Mouse (Mus musculus) frontal cortex, postnatal 25 days (tissue): ENCODE measurements at regions not wholly inside any gene's neighbourhood (a gene's known extent, or its start where the extent isn't known, plus 50 kb on each side); places are given as distances from the start of the nearest gene placed in this dataset.
"Not testable (repeated sequence)": the region's sequence is repeated elsewhere in the genome, so short reads cannot be mapped to it uniquely, and the experiment has no call there.

Experiments used
- DNase-seq, 2 experiments: peaks; one replicate each; pipeline ENCODE4 v3.0.0; 2022; ENCODE audit warnings: low spot score in 2 of 2

DNA sequence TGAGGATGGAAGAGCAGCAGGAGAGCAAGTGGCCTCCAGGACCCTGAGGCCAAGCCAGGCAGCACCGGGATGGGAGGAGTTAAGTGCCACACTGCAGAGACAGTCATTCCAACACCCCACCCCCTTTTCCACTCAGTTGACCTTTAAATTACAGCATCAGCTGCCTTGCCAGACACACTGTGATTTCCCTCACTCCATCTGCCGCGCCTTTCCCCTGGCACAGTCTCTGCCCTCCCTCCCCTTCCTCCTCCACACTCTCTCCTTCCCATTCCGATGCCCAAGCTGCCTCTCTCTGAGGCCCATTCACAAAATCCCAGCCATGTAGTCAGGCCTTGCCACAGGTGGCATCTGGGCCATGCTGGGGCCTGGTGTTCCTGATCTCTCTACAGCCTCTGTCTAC lies 274.9 kb downstream of the Cyp26b1 start:
- peak; percentile 20 to 32 for DNase-seq

DNA sequence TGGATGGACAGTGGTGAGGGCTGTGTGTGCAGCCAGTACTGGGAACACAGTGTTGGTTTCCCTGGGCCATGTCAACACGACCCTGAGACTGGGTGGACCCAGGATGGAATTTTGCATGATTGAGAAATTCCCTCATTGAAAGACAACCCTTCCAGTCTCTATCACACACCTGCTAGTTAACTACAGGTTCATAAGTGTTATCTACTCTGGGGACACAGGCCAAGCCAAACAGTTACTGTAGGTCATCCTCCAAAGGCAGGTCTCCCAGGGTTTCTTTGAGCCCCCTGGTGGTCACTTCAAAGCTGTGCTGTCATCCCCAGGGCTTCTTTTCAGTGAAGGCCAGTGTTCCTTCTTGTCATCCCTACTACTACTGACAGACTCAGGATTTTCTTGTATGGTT lies 276.7 kb downstream of the Cyp26b1 start:
- no peak for DNase-seq

DNA sequence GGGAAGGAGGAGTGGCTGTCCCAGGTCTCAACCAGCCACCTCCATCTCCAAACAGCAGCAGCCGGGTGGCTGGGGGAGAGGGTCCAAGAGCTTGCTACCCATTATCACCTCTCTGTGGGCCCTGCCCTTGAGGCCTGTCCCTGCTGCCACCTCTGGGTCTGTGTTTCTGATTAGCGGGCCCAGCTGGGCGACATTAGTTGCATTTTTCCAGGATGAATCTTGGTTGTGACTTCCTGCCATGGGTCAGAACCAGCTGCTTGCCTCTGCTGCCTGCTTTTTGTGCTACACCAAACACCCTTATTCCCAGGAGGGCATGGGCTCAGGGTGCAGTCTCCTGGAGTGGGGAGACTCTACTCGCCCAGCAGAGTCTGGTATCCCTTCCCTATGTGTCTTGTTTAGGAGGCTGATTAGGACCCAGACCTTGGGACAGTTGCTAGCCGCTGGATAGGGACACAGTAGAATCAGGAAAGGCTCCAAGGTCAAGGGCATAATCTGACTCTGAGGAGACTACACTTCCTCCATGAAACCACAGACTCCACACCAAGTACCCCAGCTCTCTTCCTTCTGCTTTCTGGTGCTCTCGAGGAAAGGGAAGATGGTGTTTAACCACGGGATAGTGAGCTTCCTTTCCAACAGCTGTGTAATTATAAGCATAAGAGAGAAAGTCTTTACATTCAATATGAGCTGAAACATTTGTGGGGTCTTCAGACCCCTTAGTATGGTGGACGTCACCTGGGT lies 278.4 kb downstream of the Cyp26b1 start:
- no peak for DNase-seq

DNA sequence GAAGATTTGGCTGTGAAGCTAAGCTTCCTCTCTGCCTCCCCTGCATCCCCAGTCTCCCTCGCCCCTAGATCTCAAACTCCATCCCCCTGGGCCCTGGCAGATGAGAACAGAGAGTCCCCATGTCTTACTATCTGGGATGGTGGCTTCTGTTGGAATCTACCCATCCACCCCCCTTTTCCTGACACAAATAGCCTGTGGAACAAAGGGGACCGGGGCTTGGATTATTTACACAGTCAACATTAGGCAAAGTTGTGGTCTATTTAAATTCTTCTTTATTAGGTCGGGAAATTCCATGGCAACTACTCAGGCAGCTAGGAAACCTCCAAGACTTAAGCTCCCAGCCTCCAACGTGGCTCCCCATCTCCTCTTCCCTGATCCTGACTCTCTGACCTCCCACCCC lies 279.9 kb downstream of the Cyp26b1 start:
- DNase-seq, result no peak

DNA sequence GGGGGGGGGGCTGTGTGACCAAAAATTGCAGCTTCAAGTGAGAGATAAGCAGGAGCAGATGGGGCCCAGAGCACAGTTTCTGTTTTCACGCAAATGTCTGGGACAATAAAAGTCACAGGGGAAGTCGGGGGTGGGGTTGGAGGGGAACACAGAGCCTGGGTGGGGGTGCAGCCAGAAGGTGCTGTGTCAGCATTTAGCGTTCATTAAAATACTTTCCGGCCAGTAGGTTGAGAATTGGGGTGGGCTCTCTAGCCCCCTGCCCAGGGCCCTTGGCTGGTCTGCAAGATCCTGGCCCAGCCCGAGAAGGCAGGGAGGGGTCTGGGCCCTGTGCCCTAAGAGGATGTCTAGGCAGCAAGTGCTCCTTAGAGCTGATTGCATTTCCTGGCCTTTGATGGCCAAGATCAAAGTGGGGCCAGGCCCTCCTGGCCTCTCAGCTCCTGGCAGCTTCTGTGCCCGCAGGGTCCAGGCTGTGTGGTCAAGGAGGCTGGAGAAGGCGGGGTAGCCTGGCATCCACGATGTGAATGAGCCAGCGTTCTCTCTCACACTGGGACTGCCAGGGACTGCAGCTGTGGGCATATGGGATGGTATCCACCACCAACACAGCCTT lies 283.0 kb downstream of the Cyp26b1 start:
- no peak for DNase-seq

DNA sequence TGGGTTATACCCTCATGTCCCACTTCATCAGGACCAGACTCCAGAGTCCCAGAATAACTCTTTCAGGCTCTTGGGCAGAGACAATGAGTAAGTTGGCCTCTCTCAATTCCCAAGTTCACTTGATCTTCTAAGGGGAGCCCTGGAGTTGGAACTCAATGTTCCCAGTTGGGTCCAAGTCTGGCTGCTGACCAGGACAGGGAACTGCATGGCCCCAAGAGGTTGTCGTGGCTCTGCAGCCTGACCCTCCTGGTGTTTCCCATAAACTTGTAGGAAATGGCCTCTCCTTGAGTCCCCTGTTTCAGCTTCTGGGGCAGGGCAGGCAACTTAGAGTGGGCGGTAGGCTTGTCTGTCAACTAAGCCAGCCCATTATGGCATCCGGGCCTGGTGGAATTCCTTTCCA lies 286.2 kb downstream of the Cyp26b1 start:
- no peak for DNase-seq

DNA sequence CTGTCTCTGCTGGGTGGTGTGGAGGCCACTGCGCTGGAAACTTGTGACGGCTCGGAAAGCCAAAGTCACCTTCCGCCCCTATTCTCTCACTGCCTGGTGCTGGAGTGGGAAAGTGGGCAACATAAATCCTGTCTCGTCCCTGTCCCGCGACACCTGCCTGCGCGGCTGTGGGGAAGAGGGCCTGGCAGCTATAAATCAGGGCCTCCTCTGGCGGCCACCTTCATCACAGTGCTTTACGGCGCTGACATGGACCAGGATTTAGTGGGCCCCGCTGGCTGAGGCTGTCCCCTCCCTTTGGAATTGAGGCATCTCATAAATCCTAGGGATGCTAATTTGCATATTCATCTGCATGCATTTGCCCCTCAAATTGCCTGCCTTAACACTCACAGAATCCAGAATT lies 287.1 kb downstream of the Cyp26b1 start:
- DNase-seq, result no peak

DNA sequence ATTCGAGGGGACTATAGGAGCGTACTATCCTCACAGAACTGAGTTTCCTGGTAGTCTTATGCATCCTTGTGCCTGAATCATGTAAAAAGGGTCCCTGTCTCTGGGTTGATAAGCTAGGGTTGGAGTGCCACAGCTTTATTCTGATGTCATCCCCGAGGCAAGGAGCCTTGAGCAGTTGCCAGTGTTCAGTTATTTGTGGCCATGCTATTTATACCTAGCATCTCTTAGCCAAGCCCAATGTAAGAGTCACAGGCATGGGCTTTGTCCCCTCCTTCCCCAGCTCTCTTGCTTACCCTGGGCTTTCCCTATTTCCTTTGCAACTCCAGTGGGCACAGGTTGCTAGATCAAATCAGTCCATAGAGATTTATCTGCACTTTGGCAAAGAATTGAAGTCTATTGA lies 288.6 kb downstream of the Cyp26b1 start:
- DNase-seq, result no peak

DNA sequence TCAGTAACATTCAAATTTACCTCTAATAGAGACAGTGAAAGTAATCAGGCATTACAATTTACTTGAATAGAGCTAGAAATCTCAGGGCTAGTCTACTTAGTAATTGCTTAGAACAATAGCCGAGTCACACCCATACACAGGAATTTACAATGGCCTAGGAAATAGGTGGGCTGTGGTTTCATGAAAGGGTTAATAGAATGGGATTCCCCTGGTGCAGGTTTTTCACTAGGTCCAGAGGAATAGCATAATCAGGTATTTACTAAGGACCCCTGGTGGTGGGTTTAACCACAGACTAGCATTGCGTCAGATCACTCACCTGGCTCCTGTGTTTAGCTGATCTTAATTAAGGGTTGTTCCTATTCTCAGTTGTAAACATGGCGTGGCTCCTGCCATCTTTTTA lies 290.8 kb downstream of the Cyp26b1 start:
- not testable (repeated sequence) for DNase-seq

DNA sequence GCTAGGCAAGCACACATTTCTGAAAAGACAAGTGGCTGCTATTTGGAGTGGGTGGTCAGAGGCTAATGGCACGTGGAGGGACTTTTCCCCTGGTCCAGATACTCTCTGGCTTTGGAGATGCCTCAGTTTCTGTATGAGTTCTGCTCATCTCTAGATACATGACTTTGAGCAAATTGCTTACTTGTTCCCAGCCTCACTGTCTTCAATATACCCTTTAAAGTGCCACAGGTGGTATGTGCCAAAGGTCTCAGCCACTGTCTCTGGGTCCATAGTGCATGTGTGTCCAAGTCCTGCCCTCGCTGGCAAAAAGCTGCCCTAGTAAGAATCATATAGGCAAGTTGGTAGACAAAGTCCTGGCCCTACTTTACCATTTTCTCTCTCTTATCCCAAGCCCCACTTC lies 291.5 kb downstream of the Dysf start:
- DNase-seq, result no peak

DNA sequence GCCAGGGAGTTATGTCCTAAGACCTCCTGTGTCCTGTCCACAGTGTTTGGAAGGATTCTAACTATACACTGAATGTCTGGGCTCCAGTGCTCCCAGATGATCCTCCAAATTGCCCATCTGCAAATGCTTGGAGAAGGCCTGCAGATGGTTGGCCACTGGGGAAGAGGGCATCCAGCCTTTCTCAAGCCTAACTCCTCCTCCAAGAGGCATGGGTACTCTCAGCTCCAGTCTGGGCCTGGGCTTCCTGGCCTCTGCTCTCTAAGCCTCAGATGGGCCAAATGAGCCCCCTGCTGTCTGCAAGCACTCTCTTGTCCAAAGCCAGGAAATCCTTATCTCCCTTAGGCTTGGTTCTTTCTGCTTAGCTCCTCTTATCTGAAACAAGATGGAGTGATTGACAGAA lies 290.8 kb downstream of the Dysf start:
- DNase-seq, result no peak

DNA sequence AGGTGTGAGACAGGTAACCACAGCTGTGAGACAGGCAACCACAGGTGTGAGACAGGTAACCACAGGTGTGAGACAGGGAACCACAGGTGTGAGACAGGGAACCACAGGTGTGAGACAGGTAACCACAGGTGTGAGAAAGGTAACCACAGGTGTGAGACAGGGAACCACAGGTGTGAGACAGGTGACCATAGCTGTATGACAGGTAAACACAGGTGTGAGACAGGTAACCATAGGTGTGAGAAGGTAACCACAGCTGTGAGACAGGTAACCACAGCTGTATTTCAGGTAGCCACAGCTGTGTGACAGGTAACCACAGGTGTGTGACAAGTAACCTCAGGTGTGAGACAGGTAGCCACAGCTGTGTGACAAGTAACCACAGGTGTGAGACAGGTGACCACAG lies 265.5 kb downstream of the Dysf start:
- not testable (repeated sequence) for DNase-seq

DNA sequence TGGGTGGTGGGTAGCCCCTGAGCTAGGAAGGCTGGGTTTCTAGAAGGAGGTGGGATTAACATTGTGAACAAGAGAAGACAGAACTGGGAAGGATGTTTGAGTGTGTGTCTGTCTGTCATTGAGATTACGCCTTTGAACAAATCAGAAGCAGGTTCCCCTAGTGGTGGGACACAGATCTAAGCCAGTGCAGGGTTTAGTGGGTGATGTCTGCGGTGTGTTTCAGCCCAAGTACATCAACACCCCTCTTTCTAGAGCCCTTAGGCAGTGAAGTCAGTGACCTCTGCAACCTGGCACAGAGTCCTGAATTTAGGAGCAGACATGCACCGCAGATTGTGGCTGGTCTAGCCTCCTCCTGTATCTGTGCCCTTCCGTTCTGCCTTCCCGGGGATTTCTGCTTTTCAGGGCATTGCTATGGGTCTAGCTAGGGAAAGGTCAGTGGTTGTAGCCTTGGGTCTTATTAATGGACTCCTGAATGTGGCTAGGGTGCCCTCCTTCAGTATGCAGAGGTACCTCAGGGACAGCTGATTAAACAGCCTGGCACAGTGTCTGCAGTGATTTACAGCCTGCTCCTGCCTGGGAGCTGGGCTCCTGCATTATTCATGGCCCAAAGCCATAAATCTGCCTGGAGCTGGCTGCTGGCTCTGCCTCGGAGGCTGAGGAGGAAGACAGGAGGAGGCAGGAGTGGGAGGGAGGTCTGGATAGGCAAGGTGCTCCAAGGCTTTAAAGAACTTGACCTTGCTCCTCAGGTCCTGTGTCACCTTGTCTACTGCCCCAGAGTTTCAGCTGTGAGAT lies 264.3 kb downstream of the Dysf start:
- peak in 1 of 2 experiments; percentile 32 for DNase-seq

DNA sequence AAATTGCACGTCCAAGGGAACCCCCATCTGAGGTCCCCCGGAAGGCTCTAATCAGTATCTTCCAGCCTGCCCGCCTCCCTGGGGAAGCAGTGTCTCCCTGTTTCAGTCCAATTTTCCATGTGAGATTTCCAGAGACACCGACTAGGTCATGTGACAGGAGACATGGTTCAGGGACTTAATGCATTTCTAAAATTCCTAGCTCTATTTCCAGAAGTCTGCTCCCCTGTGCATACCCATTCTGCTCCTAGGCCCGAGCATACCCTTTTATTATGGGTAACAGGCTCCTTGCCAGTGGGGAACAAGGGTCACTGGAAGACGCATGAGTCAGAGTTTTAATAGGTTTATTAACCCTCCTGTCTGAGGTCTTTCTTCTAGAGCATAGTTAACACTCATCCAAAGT lies 263.6 kb downstream of the Dysf start:
- no peak for DNase-seq

DNA sequence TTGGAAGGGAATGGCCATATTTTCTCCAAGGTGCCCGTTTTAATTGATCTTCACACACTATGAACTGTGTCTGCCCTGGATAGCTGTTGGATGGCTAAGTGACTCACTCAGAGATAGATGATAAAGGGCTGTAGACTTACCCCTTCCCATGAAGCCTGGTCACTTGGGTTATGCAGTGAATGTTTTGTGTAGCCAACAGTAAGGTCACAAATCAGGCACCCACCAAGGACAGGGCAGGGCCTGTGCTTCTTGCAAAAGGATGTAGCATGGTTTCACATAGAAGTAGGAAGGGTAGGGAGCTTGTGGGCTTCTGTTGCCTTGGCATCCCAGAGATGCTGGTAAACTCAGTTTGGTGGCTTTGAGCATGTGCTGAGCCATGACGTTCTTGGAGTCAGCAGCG lies 263.1 kb downstream of the Dysf start:
- DNase-seq, result no peak

DNA sequence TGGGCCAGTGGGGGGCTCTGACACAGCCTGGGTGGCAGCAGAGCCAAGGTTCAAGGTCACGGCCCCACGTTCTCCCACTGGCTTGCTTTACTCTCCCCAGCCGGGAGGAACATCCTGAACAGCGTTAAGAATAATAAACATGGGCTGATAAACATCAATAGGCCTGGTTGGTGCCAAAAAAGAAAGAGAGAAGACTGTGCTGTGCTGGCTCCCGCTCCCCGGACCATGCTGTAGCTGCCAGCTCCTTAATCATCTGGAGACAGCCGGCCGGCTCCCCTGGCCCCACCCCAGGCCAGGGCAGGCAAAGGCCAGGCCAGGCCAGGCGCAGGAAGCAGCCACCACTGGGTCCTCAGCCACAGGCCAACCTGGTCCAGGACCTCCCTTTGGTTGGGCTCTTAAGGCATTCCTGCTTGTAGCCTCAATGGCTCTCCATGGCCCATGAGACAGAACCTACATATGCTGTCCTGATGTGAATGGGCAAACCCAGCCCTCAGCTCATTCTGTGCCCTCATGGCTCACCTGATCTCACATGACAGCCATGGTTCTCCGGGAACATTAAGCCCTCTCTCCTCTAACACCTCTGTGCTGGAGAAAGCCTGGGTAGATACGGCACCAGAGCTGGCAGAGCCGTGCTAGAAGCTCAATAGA lies 262.3 kb downstream of the Dysf start:
- no peak for DNase-seq

DNA sequence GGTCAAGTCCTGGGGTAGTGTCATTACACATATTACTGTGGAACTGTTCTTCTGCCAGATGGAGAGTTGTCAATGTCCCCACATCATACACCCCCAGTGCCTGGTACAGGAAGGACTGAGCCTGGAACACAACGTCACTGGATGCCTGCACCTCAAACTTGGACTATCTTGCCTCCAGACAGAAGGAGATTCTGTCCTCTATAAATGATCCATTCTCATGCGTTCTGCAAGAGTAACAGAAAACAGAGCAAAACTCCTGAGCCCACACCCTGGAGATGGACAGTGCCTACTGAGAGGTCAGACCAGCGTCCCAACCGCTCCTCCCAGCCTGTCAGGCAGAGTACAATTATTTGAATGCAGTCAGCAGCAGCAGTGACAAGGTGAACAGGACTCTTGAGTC lies 261.1 kb downstream of the Dysf start:
- no peak for DNase-seq

DNA sequence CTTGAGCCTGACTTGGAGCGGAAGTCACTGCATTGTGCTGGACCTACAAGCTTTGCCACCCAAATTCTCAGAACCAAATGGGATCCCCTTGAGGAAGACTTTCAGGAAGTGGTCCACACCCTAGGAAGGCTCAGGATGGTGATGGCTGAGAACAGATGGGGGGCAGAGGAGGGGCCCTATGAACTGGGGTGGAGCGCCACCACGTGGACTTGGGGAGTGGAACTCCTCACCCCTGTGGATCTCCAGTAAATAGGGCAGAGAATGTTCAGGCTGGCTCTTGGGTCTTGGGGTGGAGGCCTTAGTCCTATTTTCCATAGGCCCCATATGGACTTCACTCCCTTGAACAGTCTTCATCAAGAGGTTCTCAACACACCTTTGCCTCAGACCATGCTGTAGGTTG lies 260.6 kb downstream of the Dysf start:
- no peak for DNase-seq

DNA sequence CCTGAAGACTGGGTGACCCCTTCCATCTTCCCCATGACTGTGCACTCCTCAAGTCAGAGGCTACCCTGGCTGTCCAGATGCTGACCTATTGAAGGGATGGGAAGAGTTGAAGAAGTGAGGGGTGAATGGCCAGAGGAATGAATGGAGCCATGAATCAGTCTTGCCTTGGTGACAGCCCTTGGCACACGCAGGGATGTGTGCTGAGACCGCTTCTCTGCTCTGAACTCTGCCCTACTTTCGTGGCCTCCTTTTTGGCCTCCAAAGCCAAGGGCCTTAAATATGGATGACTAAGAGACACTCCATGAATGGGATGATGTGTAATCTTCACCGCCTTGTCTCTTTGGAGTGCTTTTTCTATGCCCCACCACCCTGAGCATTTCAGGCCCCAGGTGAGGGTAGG lies 259.7 kb downstream of the Dysf start:
- no peak for DNase-seq

DNA sequence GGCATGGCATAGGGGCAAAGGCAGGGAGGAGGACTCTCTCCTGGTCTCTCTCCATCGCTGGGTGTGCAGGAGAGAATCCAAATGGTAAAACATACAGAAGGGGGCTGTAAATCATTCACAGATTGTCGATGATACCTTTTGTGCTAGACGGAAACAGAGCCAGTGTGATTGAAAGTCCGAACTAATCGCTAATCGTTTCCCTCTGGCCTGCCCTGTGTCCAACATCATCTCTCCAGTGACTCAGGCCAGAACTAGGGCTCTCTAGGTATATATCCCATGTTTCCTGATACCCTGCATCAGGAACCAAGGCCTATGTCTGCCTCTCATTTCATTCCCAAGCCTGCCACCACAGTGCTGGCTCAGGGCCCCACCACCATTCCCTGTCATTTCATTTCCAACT lies 259.1 kb downstream of the Dysf start:
- DNase-seq, result no peak

DNA sequence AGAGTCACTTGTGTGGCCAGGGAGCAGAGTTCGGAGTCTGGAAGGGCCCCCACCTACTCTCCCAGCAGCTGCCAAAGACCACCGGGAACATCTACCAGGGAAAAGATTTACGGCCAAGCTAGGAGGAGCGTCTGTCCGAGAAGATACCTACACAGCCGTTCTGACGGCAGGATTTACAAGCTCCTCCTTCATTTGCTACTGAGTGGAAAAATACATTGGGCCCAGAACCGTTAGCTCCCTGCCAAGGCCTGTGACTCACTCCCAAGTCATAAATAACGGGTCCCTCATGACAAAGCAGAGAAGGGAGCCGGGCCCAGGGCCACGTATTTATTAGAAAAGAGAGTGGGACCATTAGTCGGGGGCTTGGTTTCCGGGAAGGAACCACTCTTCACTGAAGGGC lies 258.3 kb downstream of the Dysf start:
- DNase-seq, result no peak

DNA sequence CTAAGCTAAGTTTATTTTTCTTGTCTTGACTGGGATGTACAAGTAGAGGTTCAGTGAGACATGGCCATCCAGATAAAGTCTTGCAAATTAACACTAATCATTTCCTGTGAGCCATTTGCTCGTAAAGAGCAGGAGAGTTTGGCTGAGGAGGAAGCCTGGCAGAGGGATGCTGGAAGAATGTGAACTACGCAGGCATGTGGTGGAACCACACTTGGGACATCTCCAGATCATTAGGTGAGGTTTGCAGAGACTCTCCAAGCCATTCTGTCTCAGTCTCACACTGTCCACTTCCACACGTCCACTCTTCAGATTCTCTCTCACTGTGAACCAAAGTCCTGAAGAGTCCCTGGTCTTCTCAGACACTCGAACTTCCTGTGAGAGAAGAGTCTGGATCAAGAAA lies 256.3 kb downstream of the Dysf start:
- no peak for DNase-seq

DNA sequence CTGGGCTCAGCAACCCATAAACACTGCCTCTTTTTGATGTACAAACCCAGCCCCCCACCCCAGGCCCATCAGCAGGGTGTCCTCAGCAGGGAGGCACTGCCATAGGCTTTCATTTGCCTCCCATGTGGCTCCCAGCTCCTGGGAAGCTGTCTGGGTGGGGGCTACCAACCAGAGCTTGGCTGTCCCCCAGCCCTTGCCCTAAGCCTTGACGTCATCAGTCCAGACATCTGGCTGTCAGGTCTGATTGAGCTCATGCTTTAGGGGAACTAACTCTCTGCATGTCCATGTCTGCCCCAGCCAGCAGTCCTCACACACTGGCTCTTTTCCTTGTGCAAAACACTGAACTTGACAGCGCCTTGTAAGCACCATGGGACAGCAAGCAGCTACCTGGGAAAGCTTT lies 255.3 kb downstream of the Dysf start:
- DNase-seq, result no peak
